Mouse (Mus musculus) neural tube, embryonic 10.5 days (tissue): ENCODE results near the gene Bloc1s5.
"Not testable (repeated sequence)": the region's sequence is repeated elsewhere in the genome, so short reads cannot be mapped to it uniquely, and the experiment has no call there.

Experiments
- DNase-seq: peaks from one replicate; pipeline ENCODE4 v3.0.0-alpha.2; 2017; ENCODE audit warnings: low spot score; ENCODE audit errors: extremely low spot score

The Bloc1s5 gene

DNA sequence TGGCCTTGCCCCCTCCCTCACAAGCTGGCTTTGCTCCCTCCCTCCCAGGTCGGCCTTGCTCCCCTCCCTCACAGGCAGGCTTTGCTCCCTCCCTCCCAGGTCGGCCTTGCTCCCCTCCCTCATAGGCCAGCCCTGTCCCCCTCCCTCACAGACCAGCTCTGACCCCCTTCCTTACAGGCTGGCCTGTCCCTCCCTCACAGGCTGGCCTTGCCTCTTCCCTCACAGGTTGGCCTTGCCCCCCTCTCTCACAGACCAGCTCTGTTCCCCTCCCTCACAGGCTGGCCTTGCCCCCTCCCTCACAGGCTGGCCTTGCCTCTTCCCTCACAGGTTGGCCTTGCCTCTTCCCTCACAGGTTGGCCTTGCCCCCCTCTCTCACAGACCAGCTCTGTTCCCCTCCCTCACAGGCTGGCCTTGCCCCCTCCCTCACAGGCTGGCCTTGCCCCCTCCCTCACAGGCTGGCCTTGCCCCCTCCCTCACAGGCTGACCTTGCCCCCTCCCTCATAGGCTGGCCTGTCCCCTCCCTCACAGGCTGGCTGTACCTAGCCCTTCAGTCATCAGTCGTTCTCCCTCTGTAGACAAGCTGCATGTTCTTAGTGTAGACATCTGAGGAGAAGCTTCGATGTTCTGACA is 16.8 kb downstream of the Bloc1s5 start:
- not testable (repeated sequence) for DNase-seq

DNA sequence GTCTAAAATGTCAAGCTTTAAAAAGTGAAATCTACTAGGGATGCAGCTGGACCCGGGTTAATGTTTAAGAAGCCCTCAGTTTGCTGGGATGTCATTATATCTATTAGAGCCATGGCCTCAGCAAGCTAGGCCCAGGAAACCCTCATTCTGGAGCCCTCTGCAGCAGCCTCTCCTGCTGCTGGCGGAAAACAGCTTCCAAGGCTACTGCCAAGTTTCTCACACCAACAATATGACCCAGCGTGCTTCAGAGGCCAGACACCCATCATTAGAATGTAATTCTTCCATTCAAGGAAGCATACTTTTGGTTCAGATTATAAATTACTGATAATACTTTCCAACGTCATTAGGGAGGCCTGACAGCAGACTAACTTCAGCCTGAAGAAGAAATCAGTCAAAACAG is 18.0 kb downstream of the Bloc1s5 start:
- DNase-seq = no peak

DNA sequence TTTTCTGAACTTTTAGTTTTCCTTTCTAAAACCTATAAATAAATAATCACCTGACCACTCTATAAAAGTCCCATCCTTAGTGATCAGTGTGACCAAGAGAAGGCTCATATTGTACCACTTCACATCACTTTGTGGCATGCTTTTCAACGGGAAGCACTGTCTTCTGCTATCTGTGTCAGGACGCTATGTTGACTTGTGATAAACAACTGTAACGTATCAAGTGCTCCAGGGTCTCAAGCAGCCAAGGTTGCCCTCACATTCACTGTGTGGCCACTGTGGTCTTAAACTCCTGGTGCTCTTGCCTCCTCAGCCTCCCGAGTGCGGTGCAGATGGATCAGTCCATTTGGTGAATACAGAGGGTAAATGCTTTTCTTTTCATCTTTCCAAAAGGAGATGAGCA is 19.3 kb downstream of the Bloc1s5 start:
- DNase-seq = no peak

DNA sequence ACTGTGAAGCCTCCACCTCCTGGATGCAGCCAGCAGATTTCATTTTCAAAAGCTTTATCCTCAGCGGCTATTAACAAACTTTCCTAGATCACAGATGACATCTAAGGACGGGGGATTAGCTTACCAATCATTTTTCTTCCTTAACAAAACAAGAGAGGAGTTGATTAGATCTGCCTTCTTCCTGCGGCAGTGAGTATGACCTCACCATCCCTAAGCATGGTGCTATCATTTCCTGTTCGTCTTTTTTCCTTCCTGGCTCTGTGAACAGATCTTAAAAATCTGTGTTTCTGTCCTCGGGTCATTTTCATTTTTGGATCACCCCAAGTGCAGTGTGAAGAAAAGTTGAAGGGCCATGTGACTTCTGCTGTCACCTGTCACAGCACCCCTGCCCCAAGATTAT is 20.6 kb downstream of the Bloc1s5 start:
- no peak for DNase-seq

DNA sequence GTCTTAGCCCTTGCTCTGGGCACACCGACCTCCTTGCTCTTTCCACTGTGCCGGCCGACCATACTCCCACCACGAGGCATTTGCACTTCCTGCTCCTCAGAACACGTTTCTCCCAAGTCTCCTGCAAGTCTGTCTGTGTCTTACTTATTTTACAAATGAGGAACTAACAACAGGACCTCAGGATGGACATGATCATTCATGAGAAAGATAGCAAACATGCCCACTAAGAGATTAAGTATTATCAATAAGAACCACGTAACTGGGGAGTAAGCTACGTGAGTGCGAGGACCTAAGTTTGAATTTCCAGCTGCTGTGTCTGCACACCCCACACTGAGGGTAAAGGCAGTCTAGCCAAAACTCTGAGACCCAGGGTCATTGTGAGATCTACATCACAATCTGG is 21.3 kb downstream of the Bloc1s5 start:
- no peak for DNase-seq

DNA sequence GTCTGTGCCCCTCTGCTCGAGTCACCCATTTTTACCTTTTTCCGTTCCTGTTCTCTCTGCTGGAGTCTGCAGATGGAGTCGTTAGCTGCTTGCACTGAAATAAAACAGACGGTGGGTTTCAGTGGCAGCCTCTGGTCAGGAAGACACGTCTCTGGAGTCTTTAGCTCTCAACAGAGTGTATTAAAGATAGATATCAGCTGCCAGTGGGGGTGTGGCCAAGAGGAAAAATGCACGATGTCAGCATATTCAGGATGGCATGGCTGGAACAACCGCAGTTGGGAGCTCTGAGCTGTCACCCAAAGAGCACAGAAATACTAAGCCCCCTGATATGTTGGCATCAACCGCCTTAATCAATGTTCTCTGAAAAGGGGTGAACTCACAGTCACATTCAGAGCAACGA is 22.3 kb downstream of the Bloc1s5 start:
- no peak for DNase-seq

DNA sequence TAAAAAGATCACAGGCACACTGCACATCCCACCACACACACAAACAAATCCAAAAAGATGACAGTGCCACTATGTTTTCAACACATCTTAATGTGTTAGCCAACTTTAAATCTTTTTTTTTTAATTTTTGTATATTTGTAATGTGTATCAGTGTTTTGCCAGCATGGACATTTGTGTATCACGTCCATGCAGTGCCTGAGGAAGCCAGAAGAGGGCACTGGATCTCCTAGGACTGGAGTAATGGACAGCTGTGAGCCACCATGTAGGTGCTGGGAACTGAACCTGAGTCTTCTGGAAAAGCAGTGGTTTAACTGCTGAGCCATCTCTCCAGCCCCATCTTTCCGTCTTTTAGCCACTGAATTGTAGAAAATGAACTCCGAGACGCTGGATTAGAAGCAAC is 22.7 kb downstream of the Bloc1s5 start:
- no peak for DNase-seq

DNA sequence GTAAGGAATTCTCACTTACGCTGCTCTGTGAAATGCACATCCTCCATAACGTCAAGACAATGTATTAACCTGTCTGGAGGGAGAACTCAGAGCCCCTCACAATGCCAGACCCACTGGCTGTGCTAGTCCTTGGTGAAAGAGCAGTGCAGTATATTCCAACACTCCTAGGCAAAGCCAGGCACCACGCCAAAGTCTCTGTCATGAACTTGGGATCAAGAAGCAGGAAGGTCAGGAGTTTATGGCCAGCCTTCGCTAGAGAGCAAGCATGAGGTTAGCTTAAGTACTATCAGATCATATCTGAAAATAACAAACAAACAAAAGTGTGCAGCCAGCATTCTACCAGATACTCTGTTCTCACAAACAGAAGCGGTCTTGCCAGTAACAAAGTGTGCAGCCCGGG is 24.6 kb downstream of the Bloc1s5 start:
- DNase-seq = no peak

DNA sequence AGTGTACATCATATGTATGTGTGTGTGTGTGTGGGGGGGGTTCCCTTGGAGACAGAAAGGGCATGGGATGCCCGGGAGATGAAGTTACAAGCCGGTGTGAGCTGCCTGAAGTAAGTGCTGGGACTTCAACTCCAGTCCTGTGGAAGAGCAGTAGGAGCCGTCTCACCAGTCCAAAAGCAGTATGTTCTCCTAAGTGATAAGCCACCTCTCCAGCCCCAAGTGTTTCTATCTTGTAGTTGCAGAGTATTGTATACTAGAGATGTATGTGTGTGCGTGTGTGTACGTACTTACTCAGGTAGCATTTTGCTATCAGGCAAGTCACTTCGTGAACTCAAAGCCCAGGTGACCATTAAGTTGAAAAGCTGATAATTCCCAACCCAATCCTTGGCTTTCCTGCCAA is 27.8 kb downstream of the Bloc1s5 start:
- DNase-seq = no peak

DNA sequence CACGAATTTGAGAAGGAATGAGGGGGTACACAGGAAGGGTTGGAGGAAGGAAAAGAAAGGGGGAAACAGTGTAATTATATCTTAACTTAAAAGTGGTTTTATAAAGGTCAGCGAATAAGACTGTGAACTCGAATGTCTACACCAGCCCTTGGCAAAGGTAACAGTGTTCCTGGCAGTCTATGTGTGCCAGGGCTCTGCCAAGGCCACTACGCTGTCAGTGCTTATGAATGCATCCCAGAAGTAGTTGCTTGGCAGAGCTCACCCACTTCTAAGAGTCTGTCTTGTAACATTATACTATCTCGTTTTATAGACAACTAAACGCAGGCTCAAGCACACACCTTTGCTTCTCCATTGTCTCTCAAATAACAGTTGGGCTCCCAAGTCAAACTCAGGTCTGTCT is 29.6 kb downstream of the Bloc1s5 start:
- no peak for DNase-seq

DNA sequence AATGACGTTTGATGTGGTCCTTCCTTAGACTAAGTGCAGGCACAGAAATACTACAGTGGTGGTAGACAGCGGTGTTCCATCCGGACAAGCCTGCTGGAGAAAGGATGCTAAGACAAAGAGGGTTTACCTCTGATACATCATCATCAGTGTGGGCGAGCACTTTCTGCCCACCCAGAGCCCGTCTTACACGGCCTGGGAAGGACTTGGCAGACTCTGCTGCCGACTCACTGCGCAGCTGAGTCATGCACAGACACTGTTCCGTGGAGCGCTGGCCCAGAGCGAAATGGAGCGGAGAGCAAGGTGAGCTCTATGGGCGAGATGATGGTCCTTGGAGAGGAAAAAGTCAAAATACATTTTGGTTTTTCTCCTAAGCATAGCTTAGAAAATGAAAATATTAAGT is 31.9 kb downstream of the Bloc1s5 start:
- DNase-seq = no peak

DNA sequence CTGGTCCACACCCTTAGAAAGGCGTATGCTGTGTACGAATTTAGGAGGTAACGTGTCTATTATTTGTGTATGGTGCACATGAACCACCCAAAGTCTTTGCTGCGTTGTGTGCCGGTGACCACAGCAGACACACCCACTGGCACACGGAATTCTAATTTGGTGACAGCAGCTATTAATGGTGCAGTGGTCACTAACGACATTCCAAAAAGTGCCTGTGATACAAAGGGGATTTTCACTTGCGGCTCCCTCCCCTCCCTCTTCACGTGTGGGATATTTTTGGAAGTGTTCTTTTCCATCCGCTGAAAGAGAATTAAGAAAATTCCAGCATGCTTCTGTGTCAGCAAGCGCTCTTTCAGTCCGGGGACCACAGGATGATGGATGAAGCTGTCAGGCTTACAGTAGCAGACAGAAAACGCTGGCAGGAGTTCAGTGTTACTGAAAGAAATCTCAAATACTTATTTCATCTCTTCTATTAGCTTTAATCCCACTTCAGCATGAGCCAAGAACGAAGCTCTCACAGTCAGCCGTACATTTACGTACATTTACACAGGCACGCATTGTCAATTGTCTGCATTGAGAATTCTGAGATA is 32.6 kb downstream of the Bloc1s5 start:
- DNase-seq = no peak

DNA sequence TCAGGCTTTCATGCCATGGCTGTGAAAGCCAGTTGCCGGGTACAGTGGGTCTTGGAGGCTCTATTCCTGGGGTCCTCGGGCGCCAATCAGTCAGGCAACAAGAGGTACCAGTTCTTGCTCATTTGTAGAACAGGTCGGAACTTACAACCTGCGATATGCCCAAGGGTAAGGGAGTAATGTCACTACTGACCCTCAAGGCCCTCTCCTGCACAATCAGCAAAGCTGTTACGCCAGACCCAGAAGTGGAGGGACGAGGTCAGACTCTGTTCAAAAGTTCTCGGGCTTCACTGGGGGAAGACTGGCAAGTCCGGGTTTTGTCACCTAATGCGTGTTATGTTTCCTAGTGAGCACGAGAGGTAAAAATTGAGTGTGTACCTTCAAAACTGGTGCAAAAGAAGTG is 34.1 kb downstream of the Bloc1s5 start:
- DNase-seq = no peak

DNA sequence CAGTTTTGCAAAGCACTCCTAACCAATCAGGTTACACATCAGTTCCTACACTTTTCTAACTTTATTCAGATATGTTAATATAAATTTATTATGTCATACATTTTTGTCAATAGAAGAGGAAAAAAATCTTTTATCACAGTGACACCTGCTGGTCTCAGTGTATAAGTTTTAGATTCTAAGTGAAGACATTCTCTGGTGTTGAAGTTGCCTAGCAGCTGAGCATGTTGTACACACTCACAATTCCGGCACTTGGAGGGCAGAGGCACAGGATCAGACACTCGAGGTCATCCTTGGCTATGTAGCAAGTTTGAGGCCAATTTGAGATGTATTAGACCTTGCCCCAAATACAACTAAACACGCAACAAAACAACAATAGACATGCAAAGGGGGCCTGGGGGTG is 37.8 kb downstream of the Bloc1s5 start:
- no peak for DNase-seq

DNA sequence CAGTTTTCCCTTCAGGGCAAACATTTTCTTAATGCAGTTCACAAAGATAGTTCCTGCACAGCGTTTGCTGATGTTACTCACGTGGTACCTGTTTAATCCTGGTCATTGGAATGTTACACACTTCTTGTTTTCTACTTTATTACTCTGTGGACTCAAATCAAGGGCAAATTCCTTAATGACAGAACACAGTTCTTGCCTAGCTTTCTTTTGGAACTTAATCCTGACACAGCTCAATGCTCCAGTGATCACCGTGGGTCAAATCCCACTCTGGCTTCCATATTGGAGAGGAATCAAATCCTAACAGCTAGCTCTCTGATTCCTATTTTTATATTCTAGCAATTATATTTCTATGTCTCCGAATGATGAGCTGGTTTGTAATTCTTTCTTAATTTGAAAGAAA is 38.4 kb downstream of the Bloc1s5 start:
- no peak for DNase-seq

DNA sequence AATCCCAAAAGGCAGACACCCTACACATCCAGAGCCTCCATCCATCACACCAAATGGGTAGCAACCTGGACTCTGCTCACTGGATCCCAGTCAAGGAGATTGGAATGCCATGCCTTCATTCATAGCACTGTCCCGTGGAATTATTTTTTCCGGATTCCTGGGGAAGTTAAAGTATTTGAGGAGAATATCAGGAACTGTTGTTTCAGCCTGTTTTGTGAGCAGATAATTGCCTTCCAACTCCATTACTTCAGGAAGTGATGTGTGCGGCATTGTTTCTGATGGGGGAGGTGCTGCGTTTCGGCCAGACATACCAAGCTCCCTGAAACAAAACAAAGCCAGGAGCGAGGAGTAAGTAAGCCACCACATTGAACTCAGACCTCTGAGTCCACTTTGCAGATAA is 41.8 kb downstream of the Bloc1s5 start:
- DNase-seq = no peak

DNA sequence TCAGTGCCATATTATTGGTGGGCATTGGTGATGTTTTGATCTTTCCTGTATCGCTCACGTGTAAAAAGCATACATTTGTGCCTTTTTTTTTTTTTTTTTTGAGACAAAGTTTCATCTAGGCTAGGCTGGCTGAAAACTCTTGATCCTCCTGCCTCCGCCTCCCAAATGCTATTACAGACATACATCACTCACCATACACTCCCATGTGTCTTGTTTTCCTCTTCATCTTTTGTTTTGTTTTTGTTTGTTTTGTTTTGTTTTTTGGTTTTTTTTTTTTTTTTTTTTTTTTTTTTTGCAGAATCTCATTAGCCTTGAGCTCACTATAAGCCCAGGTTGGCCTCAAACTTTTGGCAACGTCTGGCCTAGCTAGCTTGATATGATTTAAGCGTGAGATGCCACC is 47.6 kb downstream of the Bloc1s5 start:
- DNase-seq = no peak

DNA sequence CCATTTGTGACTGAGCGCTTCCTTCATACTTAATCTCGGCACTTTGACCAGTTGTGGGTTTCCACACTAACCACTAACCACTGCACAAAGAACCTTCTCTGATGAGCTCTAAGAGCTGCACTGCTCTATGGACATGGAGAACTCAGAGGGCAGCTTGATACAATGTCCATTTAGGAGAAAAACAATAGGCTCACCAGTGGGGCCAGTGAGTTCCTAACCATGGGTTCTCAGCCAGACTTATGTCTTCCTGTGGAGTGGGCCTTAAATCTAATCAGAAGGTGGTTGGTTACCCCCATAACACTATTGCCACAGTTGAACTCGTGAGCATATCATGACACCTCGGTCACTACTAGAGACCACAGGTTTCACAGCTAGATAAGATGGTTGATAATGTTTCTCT is 48.5 kb downstream of the Bloc1s5 start:
- DNase-seq = no peak

DNA sequence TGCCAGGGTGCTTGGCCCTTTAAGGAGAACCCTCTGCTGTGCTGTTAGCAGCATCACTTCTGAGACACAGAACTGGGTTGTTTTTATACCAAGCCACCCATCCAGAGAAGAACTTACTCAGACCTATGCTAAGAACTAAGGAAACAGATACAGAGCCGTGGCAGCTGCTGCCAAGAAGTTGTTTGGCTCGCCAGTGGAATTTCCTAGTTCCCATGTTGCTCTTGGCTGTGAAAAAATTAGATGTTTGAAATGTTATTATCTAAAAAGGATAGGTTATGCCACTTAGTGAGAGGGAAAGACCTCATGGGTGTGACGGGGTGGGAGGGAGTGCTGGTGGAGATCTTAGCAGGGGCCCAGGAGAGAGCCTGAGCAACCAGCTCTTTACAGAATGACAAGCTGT is 52.1 kb downstream of the Bloc1s5 start:
- DNase-seq = no peak

DNA sequence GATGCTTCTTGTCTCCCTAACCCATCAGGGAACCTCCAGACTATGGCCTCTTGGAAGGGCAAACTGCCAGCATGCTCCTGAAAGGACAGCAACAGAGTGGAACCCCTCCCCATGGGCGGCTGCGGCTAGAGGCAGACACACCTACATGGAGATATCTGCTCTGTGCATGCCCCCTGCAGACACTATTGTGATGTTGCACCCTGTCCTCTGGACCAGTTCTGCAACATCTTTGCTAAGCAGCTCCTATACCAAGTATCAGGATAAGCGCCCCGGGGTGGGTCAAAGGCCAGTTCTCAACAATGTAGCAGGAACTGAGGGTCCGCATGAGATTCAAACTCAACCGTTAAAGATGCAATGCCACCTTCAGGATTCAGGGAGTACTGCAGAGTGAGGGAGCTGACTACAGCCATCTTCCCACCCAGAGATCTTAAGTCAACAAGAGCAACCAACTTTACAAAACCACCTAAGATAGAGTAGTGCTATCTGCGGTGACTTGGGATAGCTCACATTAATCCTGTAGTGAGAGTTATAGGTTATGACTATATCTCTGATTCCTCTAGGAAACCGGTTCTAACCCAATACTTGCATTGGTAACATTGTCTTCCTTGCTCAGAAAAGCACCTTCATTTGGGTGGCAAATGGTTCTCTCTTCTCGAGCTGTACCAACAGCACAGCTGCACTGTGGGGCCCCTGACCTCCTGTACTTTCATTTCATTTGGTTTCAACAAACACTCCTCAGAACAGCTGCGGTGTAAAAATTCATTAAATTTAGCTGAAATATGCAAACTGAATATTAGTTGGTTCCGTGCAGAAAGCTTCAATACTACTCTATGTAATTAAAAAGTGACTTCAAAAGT is 54.1 kb downstream of the Bloc1s5 start:
- DNase-seq = peak; percentile 33

DNA sequence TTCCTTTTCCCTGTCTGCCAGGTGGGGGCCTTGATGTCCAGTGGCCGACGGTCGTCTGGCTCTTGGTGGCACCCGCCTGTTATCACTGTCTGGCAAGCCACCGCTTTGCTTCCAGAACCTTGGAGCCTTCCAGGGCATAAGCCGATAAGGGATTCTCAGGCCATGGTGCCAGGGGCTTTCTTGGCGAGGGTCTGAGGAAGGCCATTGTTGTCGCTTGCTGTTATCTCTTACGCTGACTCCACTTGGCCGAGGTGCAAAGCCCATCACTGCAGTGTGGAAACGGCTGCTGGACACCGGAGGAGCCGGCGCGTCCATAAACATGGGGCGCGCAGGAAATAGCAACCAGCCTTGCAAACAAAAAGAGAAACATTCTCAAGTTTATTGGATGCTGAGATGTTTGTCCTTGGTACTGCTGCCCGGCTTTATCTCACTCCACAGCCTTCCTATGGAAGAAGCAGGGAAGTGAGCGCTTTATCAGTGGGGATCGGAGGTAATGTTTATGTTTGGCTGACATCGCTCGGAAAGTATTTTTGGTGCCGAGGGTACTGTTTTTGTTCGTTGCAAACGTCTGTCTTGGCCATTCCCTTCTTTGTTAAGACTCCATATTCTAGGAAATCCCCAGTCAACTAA is 54.8 kb downstream of the Bloc1s5 start:
- DNase-seq = no peak

DNA sequence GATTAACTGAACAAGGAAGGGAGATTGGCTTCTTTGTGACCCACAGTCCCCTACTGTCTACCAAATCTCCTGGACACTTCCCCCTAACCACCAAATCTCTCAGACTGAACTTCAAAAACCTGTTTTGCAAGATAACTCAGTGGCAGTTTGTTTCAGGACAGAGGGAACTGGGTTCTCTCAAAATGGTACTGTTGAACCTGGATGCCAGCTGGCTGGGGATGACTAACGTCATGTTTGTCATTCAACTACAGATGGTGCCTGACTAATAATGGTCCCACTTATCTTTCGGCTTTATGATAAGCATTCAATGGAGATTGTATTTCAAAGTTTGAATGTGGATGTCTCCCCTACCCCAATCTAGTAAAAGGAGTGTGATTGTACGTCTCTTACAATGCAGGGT is 60.2 kb downstream of the Bloc1s5 start:
- DNase-seq = no peak
